Mouse (Mus musculus): ENCODE data around the gene Akain1. TPM values are rescaled to one million over a fixed set of nuclear protein-coding genes. Genes with fewer than 3 reads are reported as not detected.

Gene Akain1
- polyA plus RNA-seq (2012; rRNA removed): not detected in 2 replicates
- not detected in 2 replicates for polyA plus RNA-seq (2014; fragmentation: Nextera tagmentation; extraction: Ambion mirVana)

GRCm38 (mm10) chr17:69438990-69439491 lies at the start of gene Akain1:
Akain1 (plus strand) TSS chr17:69439326.
- H3K27me3 ChIP-seq (ENCODE audit: control insufficient read depth, insufficient read depth, low read length): peaks cover 29% of the 10 kb centered on the region
- WGBS (ENCODE audit: insufficient replicate concordance): under 1% methylated on average over 43 of the region's 44 CpGs

DNA sequence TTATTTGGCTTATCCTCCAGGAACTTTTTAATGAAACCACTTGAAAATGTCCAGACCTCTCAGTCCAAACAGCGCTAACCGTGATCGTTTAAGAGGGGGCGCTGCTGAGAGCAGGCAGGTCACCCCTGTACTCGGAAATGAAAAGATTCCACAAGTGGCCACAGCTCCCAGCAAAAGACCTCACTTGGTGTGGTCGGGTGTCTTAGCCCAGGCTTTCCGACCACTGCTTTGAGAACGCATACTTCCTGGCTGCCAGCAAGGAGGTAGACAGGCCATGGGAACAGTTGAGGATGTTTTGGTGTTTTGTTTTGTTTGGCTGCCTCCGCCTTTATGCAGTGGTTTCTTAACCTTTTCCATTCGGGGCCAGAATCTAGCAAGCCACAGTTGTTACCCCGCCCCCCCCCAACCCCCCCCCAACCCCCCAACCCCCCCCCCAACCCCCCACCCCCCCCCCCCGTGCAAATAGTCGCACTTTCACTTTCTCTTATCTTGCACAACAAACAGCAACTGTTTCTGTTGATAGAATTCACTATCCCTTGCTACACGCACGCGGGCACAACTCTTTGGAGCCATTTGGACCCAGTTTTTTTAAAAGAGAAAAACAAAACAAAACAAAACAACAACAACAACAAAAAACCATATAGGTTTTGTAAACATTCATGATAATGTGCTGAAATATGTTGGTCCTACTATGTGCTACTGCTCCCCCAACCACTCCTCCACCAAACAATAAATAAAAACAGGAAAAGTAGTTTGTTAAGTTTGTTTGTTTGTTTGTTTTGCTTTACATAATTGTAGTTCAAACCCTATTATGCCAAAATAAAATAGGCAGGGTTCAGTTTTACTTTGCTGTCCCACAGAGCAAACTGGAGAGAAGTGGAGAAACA lies 42.7 kb upstream of the Akain1 start:
- peaks cover 8 to 24% of the 10 kb centered on the region in 2 experiments for H3K4me1 ChIP-seq (replicated peaks; ENCODE audit: control insufficient read depth in 2 of 2, insufficient read depth in 2 of 2, low read length in 1 of 2)
- no peaks in the 10 kb centered on the region for H3K36me3 ChIP-seq (replicated peaks; ENCODE audit: control insufficient read depth, insufficient read depth, low read depth)
- DNase-seq (ENCODE audit: low read depth in 3 of 3, low spot score in 3 of 3): peak; percentile 46 to 59 (median 57)
- H3K4me2 ChIP-seq (ENCODE audit: low read depth): peak overlapping the region; percentile 77
- TF ChIP-seq CTCF (IDR thresholded peaks at IDR 0.05; ENCODE audit: low read depth) (peak; percentile 68), EP300 (IDR thresholded peaks at IDR 0.05; ENCODE audit: low read depth) (peak; percentile 67)
- peak; percentile 74 for ATAC-seq (ENCODE audit: insufficient read depth)
- H3K4me3 ChIP-seq (ENCODE audit: insufficient read depth in 1 of 2, low read depth in 2 of 2, low read length in 2 of 2): peak overlapping the region; percentile 47 to 76
- no peaks in the 10 kb centered on the region for H3K27me3 ChIP-seq (ENCODE audit: control insufficient read depth, insufficient read depth, low read length)
- H3K9me3 ChIP-seq (ENCODE audit: control insufficient read depth, low read length): no peaks in the 10 kb centered on the region
- peak overlapping the region; percentile 68 for H3K27ac ChIP-seq
- 10% methylated on average over 16 of the region's 16 CpGs for WGBS (ENCODE audit: insufficient replicate concordance)
- H3K9ac ChIP-seq (replicated peaks): peak overlapping the region; percentile 62

More at GRCm38 (mm10) chr17:69438990-69439491, at the start of gene Akain1:
- ATAC-seq (ENCODE audit: insufficient read depth) (peak; percentile 77), DNase-seq (ENCODE audit: low read depth in 3 of 3, low spot score in 3 of 3) (peak in 2 of 3 experiments; percentile 19 to 22)
- Histone ChIP-seq H3K9ac (replicated peaks) (no peak within 1 kb of the TSS), H3K36me3 (replicated peaks; ENCODE audit: control insufficient read depth, insufficient read depth, low read depth) (no peaks in the 10 kb centered on the region), H3K4me2 (ENCODE audit: low read depth) (peak within 1 kb of the TSS; percentile 41), H3K4me3 (ENCODE audit: insufficient read depth in 1 of 2, low read depth in 2 of 2, low read length in 2 of 2) (peak within 1 kb of the TSS in 1 of 2 experiments; percentile 12; a peak in 1 of 4 replicates), H3K4me1 (replicated peaks; ENCODE audit: control insufficient read depth in 2 of 2, insufficient read depth in 2 of 2, low read length in 1 of 2) (no peaks in the 10 kb centered on the region), H3K9me3 (ENCODE audit: control insufficient read depth, low read length) (no peaks in the 10 kb centered on the region), H3K27ac (no peak within 1 kb of the TSS)
- TF ChIP-seq EP300 (IDR thresholded peaks at IDR 0.05; ENCODE audit: low read depth) (no peak), CTCF (IDR thresholded peaks at IDR 0.05; ENCODE audit: low read depth) (no peak)

- TF ChIP-seq EP300 (IDR thresholded peaks at IDR 0.05; ENCODE audit: low read depth) (no peak), CTCF (IDR thresholded peaks at IDR 0.05; ENCODE audit: low read depth) (no peak)
- 41% methylated on average over 5 of the region's 5 CpGs for WGBS (ENCODE audit: insufficient replicate concordance)
- Histone ChIP-seq H3K27me3 (ENCODE audit: control insufficient read depth, insufficient read depth, low read length) (no peaks in the 10 kb centered on the region), H3K36me3 (replicated peaks; ENCODE audit: control insufficient read depth, insufficient read depth, low read depth) (no peaks in the 10 kb centered on the region), H3K9ac (replicated peaks) (peak overlapping the region; percentile 54), H3K4me2 (ENCODE audit: low read depth) (peak overlapping the region; percentile 66), H3K9me3 (ENCODE audit: control insufficient read depth, low read length) (no peaks in the 10 kb centered on the region), H3K27ac (peak overlapping the region; percentile 31), H3K4me1 (replicated peaks; ENCODE audit: control insufficient read depth in 2 of 2, insufficient read depth in 2 of 2, low read length in 1 of 2) (peaks cover 8 to 24% of the 10 kb centered on the region in 2 experiments), H3K4me3 (ENCODE audit: insufficient read depth in 1 of 2, low read depth in 2 of 2, low read length in 2 of 2) (no peak overlapping the region)
- ATAC-seq (ENCODE audit: insufficient read depth): peak; percentile 19; the same call in 1 of the 2 replicates
- DNase-seq (ENCODE audit: low read depth in 3 of 3, low spot score in 3 of 3): no peak
Observed at GRCm38 (mm10) chr17:69397163-69397562, 42.0 kb upstream of the Akain1 start.

DNA sequence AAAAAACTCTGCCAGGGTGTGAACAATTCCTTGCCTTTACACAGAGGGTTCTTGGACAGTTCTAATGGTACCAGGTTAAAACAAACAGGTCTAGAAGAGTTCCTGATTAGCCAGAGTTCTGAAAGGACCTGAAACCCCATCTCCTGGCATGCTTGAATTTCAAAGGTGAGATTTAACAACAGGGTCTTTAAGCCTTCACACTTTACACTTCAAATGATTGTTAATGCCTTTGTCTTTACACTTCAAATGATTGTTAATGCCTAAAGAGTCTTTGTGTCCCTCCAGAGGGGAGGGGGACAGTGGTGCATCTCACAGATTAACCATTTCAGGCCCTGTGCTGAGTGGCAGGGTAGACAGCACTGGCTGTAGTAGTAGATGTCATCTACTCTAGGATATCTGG lies 41.0 kb upstream of the Akain1 start:
- no peak overlapping the region for H3K4me2 ChIP-seq (ENCODE audit: low read depth)
- ATAC-seq (ENCODE audit: insufficient read depth): no peak
- no peaks in the 10 kb centered on the region for H3K36me3 ChIP-seq (replicated peaks; ENCODE audit: control insufficient read depth, insufficient read depth, low read depth)
- peaks cover 8 to 24% of the 10 kb centered on the region in 2 experiments for H3K4me1 ChIP-seq (replicated peaks; ENCODE audit: control insufficient read depth in 2 of 2, insufficient read depth in 2 of 2, low read length in 1 of 2)
- TF ChIP-seq CTCF (IDR thresholded peaks at IDR 0.05; ENCODE audit: low read depth) (no peak), EP300 (IDR thresholded peaks at IDR 0.05; ENCODE audit: low read depth) (no peak)
- DNase-seq (ENCODE audit: low read depth in 3 of 3, low spot score in 3 of 3): no peak
- no peaks in the 10 kb centered on the region for H3K27me3 ChIP-seq (ENCODE audit: control insufficient read depth, insufficient read depth, low read length)
- H3K9ac ChIP-seq (replicated peaks): no peak overlapping the region
- H3K4me3 ChIP-seq (ENCODE audit: insufficient read depth in 1 of 2, low read depth in 2 of 2, low read length in 2 of 2): no peak overlapping the region
- no peak overlapping the region for H3K27ac ChIP-seq
- no peaks in the 10 kb centered on the region for H3K9me3 ChIP-seq (ENCODE audit: control insufficient read depth, low read length)

DNA sequence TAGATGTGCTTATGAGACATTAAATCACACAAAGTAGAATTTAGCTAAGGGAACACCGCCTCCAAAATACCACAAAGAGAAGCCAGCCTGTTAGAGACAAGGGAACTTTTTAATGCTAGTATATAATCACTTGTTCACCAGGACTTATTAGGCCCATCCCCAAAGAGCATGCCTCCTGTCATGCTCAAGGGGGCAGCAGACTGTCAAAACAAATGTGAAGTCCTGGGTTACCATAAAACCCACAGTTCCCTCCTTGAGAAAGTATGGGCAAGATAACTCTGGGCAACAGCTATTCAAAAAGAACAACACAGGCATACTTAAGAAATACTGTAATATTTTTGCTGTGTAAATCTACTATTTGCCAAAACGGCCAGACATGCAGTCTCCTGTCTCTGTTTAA lies 38.0 kb upstream of the Akain1 start:
- ATAC-seq (ENCODE audit: insufficient read depth): 0 out of 2 replicates have a peak, but pooled peaks have one; percentile 38
- TF ChIP-seq EP300 (IDR thresholded peaks at IDR 0.05; ENCODE audit: low read depth): no peak
- peak; percentile 50; the same call in 1 of the 2 replicates for TF ChIP-seq CTCF (IDR thresholded peaks at IDR 0.05; ENCODE audit: low read depth)
- Histone ChIP-seq H3K4me3 (ENCODE audit: insufficient read depth in 1 of 2, low read depth in 2 of 2, low read length in 2 of 2) (no peak overlapping the region), H3K4me2 (ENCODE audit: low read depth) (no peak overlapping the region), H3K9me3 (ENCODE audit: control insufficient read depth, low read length) (no peaks in the 10 kb centered on the region), H3K27me3 (ENCODE audit: control insufficient read depth, insufficient read depth, low read length) (no peaks in the 10 kb centered on the region), H3K9ac (replicated peaks) (no peak overlapping the region), H3K27ac (no peak overlapping the region), H3K4me1 (replicated peaks; ENCODE audit: control insufficient read depth in 2 of 2, insufficient read depth in 2 of 2, low read length in 1 of 2) (peaks cover 8 to 19% of the 10 kb centered on the region in 2 experiments), H3K36me3 (replicated peaks; ENCODE audit: control insufficient read depth, insufficient read depth, low read depth) (no peaks in the 10 kb centered on the region)
- 52% methylated on average over 2 of the region's 2 CpGs for WGBS (ENCODE audit: insufficient replicate concordance)
- DNase-seq (ENCODE audit: low read depth in 3 of 3, low spot score in 3 of 3): no peak
